Mouse (Mus musculus) liver, postnatal 0 days (tissue): ENCODE results near the gene Nfkbie.

Experiments used
- CTCF ChIP-seq: sonication (generic); IDR thresholded peaks from 2 replicates; pipeline ENCODE4 v1.5.1; 2016; ENCODE audit warnings: antibody characterized with exemption, low read depth
- EP300 ChIP-seq: IDR thresholded peaks from 2 replicates; pipeline ENCODE4 v1.6.1; 2016; ENCODE audit warnings: antibody characterized with exemption, low read depth, mild to moderate bottlenecking

DNA sequence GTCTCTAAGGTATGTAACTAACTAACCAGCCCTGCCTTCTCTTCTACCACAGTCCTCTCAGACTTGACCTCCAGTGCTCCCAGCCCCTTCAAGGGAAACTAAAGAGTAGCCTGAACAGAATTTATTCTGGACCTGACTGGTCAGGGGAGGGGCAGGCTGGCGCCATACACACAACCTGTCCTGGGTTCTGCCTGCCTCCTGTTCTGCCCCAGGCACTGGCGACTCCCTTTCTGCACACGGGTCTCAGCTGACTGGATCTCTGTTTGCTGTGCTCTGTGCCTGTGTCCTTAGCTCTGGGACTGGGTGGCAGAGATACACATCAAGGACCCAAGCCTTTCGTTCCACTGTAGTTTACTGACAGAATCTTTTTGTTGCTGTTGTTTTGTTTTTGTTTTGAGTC is 24.1 kb downstream of the Nfkbie start:
- TF ChIP-seq CTCF (no peak), EP300 (no peak)
